Mouse (Mus musculus): ENCODE results near the gene Afap1l2. TPM values are rescaled to one million over a fixed set of nuclear protein-coding genes. Genes with fewer than 3 reads are reported as not detected.
A peak's percentile ranks its signal among the peaks of the same experiment; 100 is the strongest.

The Afap1l2 gene
- polyA plus RNA-seq, 1 experiment from 2014 or later: 1.7 TPM

GRCm38 (mm10) chr19:57028327-57029179 lies 20.5 kb upstream of the Afap1l2 start:
- H3K36me3 ChIP-seq: peaks cover 9% of the 10 kb centered on the region
- 48% methylated on average over 8 of the region's 8 CpGs for WGBS
- H3K4me1 ChIP-seq: no peaks in the 10 kb centered on the region
- no peak overlapping the region for H3K27ac ChIP-seq (replicated peaks)
- no peak overlapping the region for H3K4me2 ChIP-seq
- H3K9ac ChIP-seq: no peak overlapping the region
- H3K27me3 ChIP-seq (replicated peaks): no peaks in the 10 kb centered on the region
- no peak for ATAC-seq (ENCODE audit: extremely low read depth, insufficient number of reproducible peaks, low FRiP score, low TSS enrichment)
- peaks cover 8% of the 10 kb centered on the region; the same call in 1 of the 2 replicates for H3K9me3 ChIP-seq
- H3K4me3 ChIP-seq: no peak overlapping the region

- H3K27ac ChIP-seq (replicated peaks): no peak overlapping the region
- peaks cover 8% of the 10 kb centered on the region; the same call in 1 of the 2 replicates for H3K9me3 ChIP-seq
- ATAC-seq (ENCODE audit: extremely low read depth, insufficient number of reproducible peaks, low FRiP score, low TSS enrichment): no peak
- WGBS: 55% methylated on average over 4 of the region's 4 CpGs
- H3K9ac ChIP-seq: no peak overlapping the region
- no peak overlapping the region for H3K4me2 ChIP-seq
- H3K4me1 ChIP-seq: no peaks in the 10 kb centered on the region; the same call in 1 of the 2 replicates
- no peaks in the 10 kb centered on the region for H3K27me3 ChIP-seq (replicated peaks)
- H3K4me3 ChIP-seq: no peak overlapping the region
- H3K36me3 ChIP-seq: no peaks in the 10 kb centered on the region
These were observed 18.5 kb upstream of the Afap1l2 start for GRCm38 (mm10) chr19:57026501-57026900.

GRCm38 (mm10) chr19:57017785-57018179 lies 9.8 kb upstream of the Afap1l2 start:
- no peaks in the 10 kb centered on the region for H3K36me3 ChIP-seq
- H3K27ac ChIP-seq (replicated peaks): peak overlapping the region; percentile 53; the same call in 1 of the 2 replicates
- peak overlapping the region; percentile 53; the same call in 1 of the 2 replicates for H3K4me2 ChIP-seq
- ATAC-seq (ENCODE audit: extremely low read depth, insufficient number of reproducible peaks, low FRiP score, low TSS enrichment): no peak
- 74% methylated on average over 8 of the region's 8 CpGs for WGBS
- no peaks in the 10 kb centered on the region for H3K9me3 ChIP-seq
- no peaks in the 10 kb centered on the region; the same call in 1 of the 2 replicates for H3K27me3 ChIP-seq (replicated peaks)
- H3K4me3 ChIP-seq: no peak overlapping the region
- peaks cover 14% of the 10 kb centered on the region for H3K4me1 ChIP-seq
- H3K9ac ChIP-seq: no peak overlapping the region

GRCm38 (mm10) chr19:57016995-57017784 lies 9.2 kb upstream of the Afap1l2 start:
- no peaks in the 10 kb centered on the region for H3K36me3 ChIP-seq
- ATAC-seq (ENCODE audit: extremely low read depth, insufficient number of reproducible peaks, low FRiP score, low TSS enrichment): no peak
- WGBS: 41% methylated on average over 15 of the region's 15 CpGs

GRCm38 (mm10) chr19:57014808-57015207 lies 6.8 kb upstream of the Afap1l2 start:
- no peak overlapping the region for H3K9ac ChIP-seq
- no peaks in the 10 kb centered on the region for H3K9me3 ChIP-seq
- no peaks in the 10 kb centered on the region for H3K36me3 ChIP-seq
- H3K4me1 ChIP-seq: peaks cover 17% of the 10 kb centered on the region
- H3K27ac ChIP-seq (replicated peaks): no peak overlapping the region
- ATAC-seq (ENCODE audit: extremely low read depth, insufficient number of reproducible peaks, low FRiP score, low TSS enrichment): no peak
- no peak overlapping the region for H3K4me2 ChIP-seq
- no peak overlapping the region for H3K4me3 ChIP-seq
- WGBS: 81% methylated on average over 3 of the region's 3 CpGs
- peaks cover 4% of the 10 kb centered on the region for H3K27me3 ChIP-seq (replicated peaks)

More at GRCm38 (mm10) chr19:57016995-57017784, 9.2 kb upstream of the Afap1l2 start:
- H3K4me1 ChIP-seq: peaks cover 14% of the 10 kb centered on the region
- H3K4me3 ChIP-seq: peak overlapping the region; percentile 23; the same call in 1 of the 2 replicates
- H3K27me3 ChIP-seq (replicated peaks): no peaks in the 10 kb centered on the region; the same call in 1 of the 2 replicates
- H3K27ac ChIP-seq (replicated peaks): peak overlapping the region; percentile 53
- no peak overlapping the region for H3K9ac ChIP-seq
- no peaks in the 10 kb centered on the region for H3K9me3 ChIP-seq
- peak overlapping the region; percentile 53 for H3K4me2 ChIP-seq

GRCm38 (mm10) chr19:57013271-57013677 lies 5.2 kb upstream of the Afap1l2 start:
- Histone ChIP-seq H3K9me3 (no peaks in the 10 kb centered on the region), H3K36me3 (no peaks in the 10 kb centered on the region), H3K27ac (replicated peaks) (no peak overlapping the region), H3K9ac (no peak overlapping the region), H3K27me3 (replicated peaks) (peaks cover 19% of the 10 kb centered on the region), H3K4me3 (no peak overlapping the region), H3K4me2 (no peak overlapping the region), H3K4me1 (peaks cover 17% of the 10 kb centered on the region)
- 63% methylated on average over 6 of the region's 6 CpGs for WGBS
- no peak for ATAC-seq (ENCODE audit: extremely low read depth, insufficient number of reproducible peaks, low FRiP score, low TSS enrichment)

GRCm38 (mm10) chr19:57012068-57012467 lies 4.0 kb upstream of the Afap1l2 start:
- no peaks in the 10 kb centered on the region for H3K9me3 ChIP-seq
- H3K4me2 ChIP-seq: no peak overlapping the region
- ATAC-seq (ENCODE audit: extremely low read depth, insufficient number of reproducible peaks, low FRiP score, low TSS enrichment): no peak
- H3K9ac ChIP-seq: no peak overlapping the region
- 50% methylated on average over 3 of the region's 3 CpGs for WGBS
- H3K36me3 ChIP-seq: no peaks in the 10 kb centered on the region
- no peak overlapping the region for H3K27ac ChIP-seq (replicated peaks)
- peaks cover 17% of the 10 kb centered on the region for H3K4me1 ChIP-seq
- H3K4me3 ChIP-seq: no peak overlapping the region
- H3K27me3 ChIP-seq (replicated peaks): peaks cover 31% of the 10 kb centered on the region

- 52% methylated on average over 4 of the region's 4 CpGs for WGBS
- Histone ChIP-seq H3K36me3 (no peaks in the 10 kb centered on the region), H3K4me3 (no peak overlapping the region), H3K9ac (no peak overlapping the region), H3K4me1 (peaks cover 11% of the 10 kb centered on the region), H3K9me3 (no peaks in the 10 kb centered on the region), H3K4me2 (no peak overlapping the region), H3K27me3 (replicated peaks) (peaks cover 47% of the 10 kb centered on the region), H3K27ac (replicated peaks) (no peak overlapping the region)
- no peak for ATAC-seq (ENCODE audit: extremely low read depth, insufficient number of reproducible peaks, low FRiP score, low TSS enrichment)
These were observed 2.0 kb upstream of the Afap1l2 start for GRCm38 (mm10) chr19:57010064-57010463.

GRCm38 (mm10) chr19:57009653-57010052 lies 1.6 kb upstream of the Afap1l2 start:
- Histone ChIP-seq H3K27me3 (replicated peaks) (peaks cover 49% of the 10 kb centered on the region), H3K36me3 (no peaks in the 10 kb centered on the region), H3K9ac (no peak overlapping the region), H3K27ac (replicated peaks) (no peak overlapping the region), H3K9me3 (no peaks in the 10 kb centered on the region), H3K4me3 (no peak overlapping the region), H3K4me1 (peaks cover 11% of the 10 kb centered on the region), H3K4me2 (no peak overlapping the region)
- 63% methylated on average over 4 of the region's 4 CpGs for WGBS
- no peak for ATAC-seq (ENCODE audit: extremely low read depth, insufficient number of reproducible peaks, low FRiP score, low TSS enrichment)

GRCm38 (mm10) chr19:57007291-57007690 lies 737 bp downstream of the Afap1l2 start:
- H3K36me3 ChIP-seq: no peaks in the 10 kb centered on the region
- peaks cover 49% of the 10 kb centered on the region for H3K27me3 ChIP-seq (replicated peaks)
- WGBS: 71% methylated on average over 16 of the region's 16 CpGs
- H3K9me3 ChIP-seq: no peaks in the 10 kb centered on the region
- H3K4me1 ChIP-seq: peaks cover 17% of the 10 kb centered on the region
- H3K27ac ChIP-seq (replicated peaks): no peak overlapping the region
- H3K4me2 ChIP-seq: peak overlapping the region; percentile 88
- ATAC-seq (ENCODE audit: extremely low read depth, insufficient number of reproducible peaks, low FRiP score, low TSS enrichment): no peak
- peak overlapping the region; percentile 67 for H3K4me3 ChIP-seq
- H3K9ac ChIP-seq: no peak overlapping the region

- no peak for ATAC-seq (ENCODE audit: extremely low read depth, insufficient number of reproducible peaks, low FRiP score, low TSS enrichment)
- H3K27me3 ChIP-seq (replicated peaks): peaks cover 49% of the 10 kb centered on the region
- H3K36me3 ChIP-seq: no peaks in the 10 kb centered on the region
- peak overlapping the region; percentile 88; the same call in 1 of the 2 replicates for H3K4me2 ChIP-seq
- no peak overlapping the region for H3K27ac ChIP-seq (replicated peaks)
- H3K9ac ChIP-seq: no peak overlapping the region
- no peak overlapping the region for H3K4me3 ChIP-seq
- peaks cover 17% of the 10 kb centered on the region for H3K4me1 ChIP-seq
- no peaks in the 10 kb centered on the region for H3K9me3 ChIP-seq
- WGBS: 65% methylated on average over 13 of the region's 13 CpGs
These were observed 1.2 kb downstream of the Afap1l2 start for GRCm38 (mm10) chr19:57006841-57007240.

Measured in heart, embryonic 13.5 days (tissue).